Comparison of ENCODE assay signal across 16 mouse cellular contexts in genomic region chr7:121501666-121502065, GRCm38 (mm10).
A peak's percentile ranks its signal among the peaks of the same experiment; 100 is the strongest.
DNase-seq lines count a peak whose midpoint lies in the region; ATAC-seq lines count a peak whose summit lies in the region.
"Had no signal": no experiment of that assay in that cellular context is flagged by ENCODE, and none has a peak within 500 bp of the region (broad histone marks: within the 10 kb centered on the region; RNA-seq: fewer than 3 reads in every experiment).

No protein-coding gene starts in this region.

- no peaks in the 10 kb centered on the region for H3K27me3 ChIP-seq in forebrain, embryonic 10.5 days (ENCODE audit: poor library complexity, severe bottlenecking)
- H3K27me3 ChIP-seq: hindbrain, embryonic 15.5 days; limb, embryonic 15.5 days; midbrain, embryonic 15.5 days had no signal

- peak; percentile 83 for ATAC-seq in frontal cortex, adult (ENCODE audit: low TSS enrichment)
- no peak for ATAC-seq in erythroid progenitor cell, adult 5-6 weeks (replicated peaks; ENCODE audit: low FRiP score, poor library complexity, severe bottlenecking)
- ATAC-seq: forebrain, embryonic 14.5 days; intestine, embryonic 16.5 days; midbrain, embryonic 15.5 days had no signal

- peak; percentile 91 for DNase-seq in brain, adult 2 months (ENCODE audit: low read depth, low spot score)
- DNase-seq in left cerebral cortex, adult 8-10 months (ENCODE audit: low spot score in 2 of 2): peak; percentile 34 to 83
- DNase-seq in right cerebral cortex, postnatal 10 days (ENCODE audit: low spot score in 2 of 2): peak; percentile 57 to 81
- DNase-seq in forebrain, embryonic 10.5 days (ENCODE audit: extremely low spot score, low spot score): no peak
- DNase-seq in urinary bladder, postnatal 25 days (ENCODE audit: low spot score): no peak
- DNase-seq: cerebellum, adult 11-12 months; cerebellum, postnatal 25 days; gastrocnemius, postnatal 10 days; lung, postnatal 10 days had no signal

- H3K27ac ChIP-seq in forebrain, embryonic 10.5 days: no peak overlapping the region
- H3K27ac ChIP-seq: hindbrain, embryonic 15.5 days; limb, embryonic 15.5 days; midbrain, embryonic 15.5 days had no signal

- H3K4me1 ChIP-seq in forebrain, embryonic 10.5 days: no peaks in the 10 kb centered on the region; the same call in 1 of the 2 replicates
- H3K4me1 ChIP-seq: hindbrain, embryonic 15.5 days; limb, embryonic 15.5 days; midbrain, embryonic 15.5 days had no signal

- WGBS in forebrain, embryonic 10.5 days: 87% methylated on average over 10 of the region's 10 CpGs

- no peaks in the 10 kb centered on the region for H3K9me3 ChIP-seq in forebrain, embryonic 10.5 days
- H3K9me3 ChIP-seq: hindbrain, embryonic 15.5 days; limb, embryonic 15.5 days; midbrain, embryonic 15.5 days had no signal

- H3K36me3 ChIP-seq in forebrain, embryonic 10.5 days (replicated peaks): no peaks in the 10 kb centered on the region
- H3K36me3 ChIP-seq: hindbrain, embryonic 15.5 days; limb, embryonic 15.5 days; midbrain, embryonic 15.5 days had no signal

- no peak overlapping the region for H3K4me3 ChIP-seq in forebrain, embryonic 10.5 days
- H3K4me3 ChIP-seq: hindbrain, embryonic 15.5 days; limb, embryonic 15.5 days; midbrain, embryonic 15.5 days had no signal

Comparison
In these comparisons a context has a peak if more than half of its experiments do, and no peak if none do; other contexts are left out.
1. DNase-seq: peak in brain, adult 2 months (single experiment), left cerebral cortex, adult 8-10 months (2 of 2) and right cerebral cortex, postnatal 10 days (2 of 2); none in forebrain, embryonic 10.5 days (single experiment) and urinary bladder, postnatal 25 days (single experiment).